Mouse (Mus musculus) small intestine, adult 10 weeks (tissue): ENCODE results near the gene Wfikkn1. TPM values are rescaled to one million over a fixed set of nuclear protein-coding genes. Genes with fewer than 3 reads are reported as not detected.

Experiments used
- polyA plus RNA-seq: library from polyadenylated mRNA; stranded (reverse); fragments of 350-450 nt; fragmentation: Illumina TruSeq; extraction: RNeasy Lipid Tissue Mini Kit (QIAGEN cat#74804); gene quantifications from one replicate; pipeline ENCODE4 v1.2.3, GENCODE M21; 2014; ENCODE audit warnings: low replicate concordance

Gene Wfikkn1
- polyA plus RNA-seq = not detected

DNA sequence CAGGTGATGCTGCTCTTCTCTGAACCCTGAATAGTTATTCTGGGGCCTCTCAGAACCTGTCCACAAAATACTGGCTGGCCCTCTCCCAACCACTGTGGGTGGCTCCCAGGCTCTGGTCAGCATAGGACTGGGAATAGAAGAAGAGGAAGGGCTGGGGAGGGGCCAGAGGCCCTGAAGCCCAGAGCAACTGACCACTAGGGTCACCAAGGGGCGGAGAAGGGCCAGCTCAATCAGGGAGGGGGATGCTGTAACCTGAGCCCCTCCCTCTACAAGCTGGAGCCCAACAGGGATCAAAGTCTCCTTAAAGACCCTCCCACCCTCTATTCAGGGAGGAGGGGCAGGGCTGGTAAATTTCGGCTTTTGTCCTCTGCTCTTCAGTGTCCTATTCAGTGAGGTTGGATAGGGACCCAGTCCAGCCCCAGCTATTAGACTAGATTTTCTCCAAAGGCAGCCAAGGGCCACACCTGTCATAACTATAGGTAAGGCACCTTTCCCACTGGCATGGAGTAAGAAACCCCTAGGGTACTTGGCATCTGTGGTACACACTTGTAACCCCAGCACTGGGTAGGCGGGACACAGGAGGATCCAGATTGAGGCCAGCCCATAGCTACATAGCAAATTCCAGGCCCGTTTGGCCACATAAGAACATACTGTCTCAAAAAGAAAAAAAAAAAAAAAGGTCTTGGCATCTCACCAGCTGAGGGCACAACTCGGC lies at the start of gene Wfikkn1:
Gene Wfikkn1, minus strand, starts transcription at position 663 of the 715 bp plus-strand sequence.

DNA sequence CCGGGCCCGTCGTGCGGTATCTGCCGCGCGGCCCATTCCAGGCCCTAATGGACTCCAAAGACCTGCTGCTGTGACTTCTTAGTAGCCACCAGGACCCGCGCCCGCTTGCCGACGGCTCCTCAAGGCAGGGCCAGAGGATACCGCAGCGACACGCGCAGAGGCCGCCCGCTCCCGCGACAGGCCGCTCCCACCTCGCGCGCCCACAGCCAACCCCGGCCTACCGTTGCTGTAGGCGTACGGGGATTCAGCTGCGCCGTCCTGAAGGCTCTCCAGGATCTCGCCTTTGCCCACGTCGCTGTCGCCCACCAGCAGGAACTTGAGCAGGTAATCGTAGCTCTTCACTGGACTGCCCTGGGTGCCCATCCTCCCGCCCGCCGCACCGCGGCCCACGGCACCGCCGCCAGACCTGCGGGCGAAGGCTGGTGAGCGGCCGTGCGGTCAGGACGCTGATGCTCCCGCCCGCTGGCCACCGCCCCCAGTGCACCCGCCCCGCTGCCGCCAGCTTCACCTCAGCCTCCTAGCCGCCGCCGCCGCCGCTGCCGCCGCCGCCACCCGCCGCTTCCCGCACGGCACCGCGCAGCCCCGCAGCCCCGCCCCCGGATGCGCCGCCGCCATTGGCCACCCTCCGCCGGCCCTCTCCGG lies 38.6 kb upstream of the Wfikkn1 start, which contains the start of gene Rab40c:
Gene Rab40c, minus strand, starts transcription at position 584 of the 642 bp plus-strand sequence.

GRCm38 (mm10) chr17:25874721-25875170 lies 5.9 kb downstream of the Wfikkn1 start, which contains the start of gene Mettl26:
Gene Mettl26 (plus strand): TSS chr17:25875074.

GRCm38 (mm10) chr17:25868601-25869191 lies 12.0 kb downstream of the Wfikkn1 start, which contains the start of gene Mcrip2:
Gene Mcrip2 (minus strand): TSS chr17:25868764.

DNA sequence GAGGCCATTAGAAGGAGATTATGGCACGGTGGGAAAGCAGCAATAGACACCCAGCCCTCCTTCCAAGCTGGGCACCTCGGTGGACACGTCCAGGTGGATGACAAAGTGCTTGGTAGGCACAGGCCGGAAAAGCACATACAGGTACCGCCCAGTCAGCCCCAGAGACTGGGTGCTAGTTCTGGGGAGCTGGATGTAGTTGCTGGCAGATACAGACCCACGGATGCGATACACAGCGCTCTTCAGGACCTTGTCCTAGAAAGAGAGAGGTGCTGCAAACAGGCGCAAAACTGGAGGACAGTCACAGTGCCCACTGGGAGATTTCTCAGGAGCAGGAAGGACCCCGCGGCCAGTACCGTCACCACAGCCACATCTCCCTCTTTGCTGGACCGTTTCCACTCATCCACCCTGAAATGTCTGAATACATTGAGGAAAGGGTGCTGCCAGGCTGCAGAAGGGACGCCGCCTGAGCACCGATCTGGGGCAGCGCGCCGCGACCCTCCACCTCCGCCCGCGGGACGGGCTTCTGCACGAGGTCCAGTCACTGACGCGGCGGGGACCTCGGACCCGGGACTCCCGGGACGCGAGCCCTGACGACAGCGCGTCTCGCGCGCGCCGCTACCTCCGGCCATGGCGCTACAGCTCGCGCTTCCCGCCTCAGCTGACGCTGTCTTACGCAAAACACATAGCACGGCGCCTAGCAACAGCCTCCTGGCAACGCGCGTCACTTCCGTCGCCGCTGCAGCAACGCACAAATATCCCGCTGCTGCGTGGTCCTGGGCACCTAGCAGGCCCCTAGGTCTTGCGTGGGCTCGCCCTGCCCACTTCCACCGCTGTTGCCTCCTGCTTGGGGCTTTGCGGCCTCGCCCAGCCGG lies 19.6 kb downstream of the Wfikkn1 start, which contains the start of gene Wdr90:
Gene Wdr90, minus strand, starts transcription at position 670 of the 872 bp plus-strand sequence.

DNA sequence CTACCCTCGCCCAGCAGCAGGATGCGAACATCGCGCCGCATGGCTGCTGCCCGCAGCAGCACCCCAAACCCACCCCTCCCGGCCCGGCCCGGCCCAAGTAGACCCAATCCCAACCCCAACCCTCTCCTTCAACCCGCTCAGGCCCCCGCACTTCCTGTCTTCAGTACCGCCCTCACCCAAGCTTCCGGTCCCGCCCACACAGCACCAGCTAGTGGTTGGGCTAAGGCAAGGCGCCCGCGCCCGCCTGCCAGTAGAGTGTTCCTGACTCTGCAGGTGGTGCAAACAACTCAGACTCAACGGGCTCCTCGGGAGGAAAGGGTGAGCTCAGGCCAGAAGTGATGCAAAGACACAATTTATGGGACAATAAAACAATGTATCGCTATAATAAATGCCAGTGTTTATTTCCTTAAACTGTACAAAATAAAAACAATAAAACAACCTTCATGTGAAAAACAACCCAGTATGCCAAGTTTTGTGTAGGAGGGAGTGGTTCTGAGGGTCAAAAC lies 36.2 kb downstream of the Wfikkn1 start, which contains the start of gene Rhot2:
Gene Rhot2, minus strand, starts transcription at position 456 of the 506 bp plus-strand sequence.

DNA sequence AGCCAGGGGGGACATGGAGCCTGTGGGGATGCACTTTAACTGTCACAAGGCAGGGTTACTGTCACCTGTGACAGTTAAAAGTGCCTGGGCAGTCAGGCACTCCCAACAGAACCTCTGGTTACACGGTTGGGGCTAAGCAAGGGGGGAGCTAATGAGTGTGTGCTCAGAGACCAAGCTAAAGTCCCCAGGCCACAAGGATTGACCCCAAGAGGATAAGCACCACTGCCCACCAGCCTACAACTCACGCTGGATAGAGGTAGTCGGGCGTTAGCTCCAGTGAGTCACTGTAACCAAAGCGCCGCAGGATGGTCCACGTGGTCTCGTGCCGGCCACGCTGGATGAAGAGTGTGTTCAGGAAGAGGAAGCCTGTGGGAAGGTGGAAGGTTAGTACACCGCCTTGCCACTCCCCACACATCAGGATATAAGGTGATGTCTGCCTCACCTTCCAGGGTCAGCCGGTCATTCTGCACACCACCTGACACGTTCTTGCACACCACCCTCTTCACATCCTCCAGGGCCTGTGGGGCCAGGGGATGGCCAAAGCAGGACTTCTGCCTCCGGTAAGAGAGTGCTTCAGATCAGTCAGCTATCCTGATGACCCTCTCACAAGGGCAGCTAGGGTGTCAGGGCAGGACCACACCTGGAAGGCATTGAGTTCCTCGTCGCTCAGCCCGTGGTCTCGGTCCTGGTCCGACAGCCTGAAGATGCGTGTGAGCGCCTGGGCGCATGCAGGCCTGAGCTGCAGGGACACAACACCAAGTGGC lies 39.4 kb downstream of the Wfikkn1 start, which contains the start of gene Gm20683:
Gene Gm20683, minus strand, starts transcription at position 647 of the 764 bp plus-strand sequence.

DNA sequence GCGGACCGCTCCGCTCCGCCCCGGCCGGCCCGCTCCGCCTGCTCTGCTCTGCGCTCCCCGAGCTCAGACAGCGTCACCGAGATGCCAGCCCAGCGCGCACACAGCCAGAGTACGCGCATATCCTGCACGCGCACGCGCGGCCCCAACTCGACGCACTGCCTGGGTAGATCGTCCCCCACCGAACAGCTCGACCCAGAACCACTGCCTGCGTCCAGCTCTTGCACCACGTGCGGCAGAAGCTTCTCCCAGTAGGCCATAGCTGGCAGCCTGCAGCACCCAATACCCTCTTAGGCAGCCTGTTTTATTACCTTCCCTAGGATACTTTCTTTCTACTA lies 43.6 kb downstream of the Wfikkn1 start, which contains the start of gene Rhbdl1:
Gene Rhbdl1, minus strand, starts transcription at position 220 of the 335 bp plus-strand sequence.

DNA sequence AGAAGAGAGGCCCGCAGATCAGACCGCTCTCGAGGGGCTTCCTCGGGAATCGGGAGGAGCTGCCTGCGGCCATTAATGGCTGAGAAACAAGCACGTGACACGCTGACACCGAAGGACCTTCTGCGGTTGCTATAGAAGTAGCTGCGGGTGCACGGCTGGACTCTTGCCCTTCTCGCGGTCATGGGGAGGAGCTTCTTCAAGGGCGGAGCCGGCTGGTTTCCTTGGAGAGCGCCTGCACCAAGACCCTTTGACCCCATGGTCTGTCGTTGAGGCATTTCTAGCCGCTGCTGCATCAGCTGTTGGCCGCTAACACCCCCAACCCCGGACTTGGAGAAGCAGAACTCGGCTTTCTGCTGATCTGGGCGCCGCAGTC lies 47.4 kb downstream of the Wfikkn1 start, which contains the start of gene Stub1:
Gene Stub1, minus strand, starts transcription at position 114 of the 373 bp plus-strand sequence.

DNA sequence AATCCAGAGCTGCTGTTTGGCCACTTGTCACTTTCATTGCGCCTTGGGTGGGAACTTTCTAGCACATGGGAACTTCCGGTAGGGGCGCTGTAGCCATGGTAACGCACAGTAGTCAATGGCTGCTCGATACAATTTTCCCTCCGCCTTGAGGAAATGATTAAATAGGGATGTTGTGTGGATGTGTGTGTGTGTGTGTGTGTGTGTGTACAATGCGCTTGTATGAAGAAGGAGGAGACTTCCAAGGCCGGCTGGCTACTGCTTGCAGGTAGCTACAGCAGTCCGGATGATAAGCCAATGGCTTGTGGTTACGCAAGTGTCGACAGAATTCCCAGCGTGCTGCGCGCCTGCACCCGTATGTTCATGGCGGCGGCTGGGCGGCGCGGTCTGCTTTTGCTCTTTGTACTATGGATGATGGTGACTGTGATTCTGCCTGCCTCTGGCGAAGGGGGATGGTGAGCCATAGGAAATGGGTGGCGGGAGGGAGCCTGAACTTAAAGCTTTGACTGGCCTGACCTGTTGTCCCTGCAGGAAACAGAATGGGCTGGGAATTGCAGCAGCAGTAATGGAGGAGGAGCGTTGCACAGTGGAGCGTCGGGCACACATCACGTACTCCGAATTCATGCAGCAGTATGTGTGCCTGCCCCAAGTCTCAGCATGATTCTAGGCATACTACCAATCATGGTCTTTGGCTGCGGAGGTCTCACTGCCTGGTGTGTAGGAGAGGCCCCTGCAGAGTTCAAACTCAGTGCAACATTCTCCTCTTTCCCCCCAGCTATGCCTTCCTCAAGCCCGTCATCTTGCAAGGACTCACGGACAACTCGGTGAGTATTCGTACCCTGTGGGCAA lies 51.7 kb downstream of the Wfikkn1 start, which contains the start of gene Jmjd8:
Gene Jmjd8, plus strand, starts transcription at position 156 of the 846 bp plus-strand sequence.

Other genes with a start within 250 kb of the Wfikkn1 start
- gene Gng13, start 163.7 kb downstream of the Wfikkn1 start, polyA plus RNA-seq = not detected
- not detected for gene Chtf18, start 153.4 kb downstream of the Wfikkn1 start, polyA plus RNA-seq
- not detected for gene Rpusd1, start 153.2 kb downstream of the Wfikkn1 start, polyA plus RNA-seq
- gene Mslnl, start 144.8 kb downstream of the Wfikkn1 start, polyA plus RNA-seq = not detected
- not detected for gene Msln, start 126.5 kb downstream of the Wfikkn1 start, polyA plus RNA-seq
- 0.67 TPM for gene Narfl, start 107.1 kb downstream of the Wfikkn1 start, polyA plus RNA-seq
- gene Haghl, start 95.2 kb downstream of the Wfikkn1 start, polyA plus RNA-seq = not detected
- gene Ccdc78, start 94.3 kb downstream of the Wfikkn1 start, polyA plus RNA-seq = not detected
- gene Fam173a, start 88.0 kb downstream of the Wfikkn1 start, polyA plus RNA-seq = not detected
- gene AC134908.4, start 85.2 kb downstream of the Wfikkn1 start, polyA plus RNA-seq = not detected
- gene Metrn, start 83.7 kb downstream of the Wfikkn1 start, polyA plus RNA-seq = not detected
- 0.67 TPM for gene Fbxl16, start 71.8 kb downstream of the Wfikkn1 start, polyA plus RNA-seq
- gene Wdr24, start 57.2 kb downstream of the Wfikkn1 start, polyA plus RNA-seq = 0.26 TPM
- 1.8 TPM for gene Jmjd8, start 52.0 kb downstream of the Wfikkn1 start, polyA plus RNA-seq
- 4.2 TPM for gene Stub1, start 47.5 kb downstream of the Wfikkn1 start, polyA plus RNA-seq
- not detected for gene Rhbdl1, start 43.6 kb downstream of the Wfikkn1 start, polyA plus RNA-seq
- not detected for gene Gm20683, start 39.1 kb downstream of the Wfikkn1 start, polyA plus RNA-seq
- 13.3 TPM for gene Rhot2, start 36.0 kb downstream of the Wfikkn1 start, polyA plus RNA-seq
- gene Wdr90, start 19.4 kb downstream of the Wfikkn1 start, polyA plus RNA-seq = 0.82 TPM
- gene Mcrip2, start 12.1 kb downstream of the Wfikkn1 start, polyA plus RNA-seq = not detected
- 9.2 TPM for gene Mettl26, start 5.8 kb downstream of the Wfikkn1 start, polyA plus RNA-seq
- gene Rab40c, start 38.9 kb upstream of the Wfikkn1 start, polyA plus RNA-seq = 0.48 TPM
- 23.5 TPM for gene Pigq, start 64.1 kb upstream of the Wfikkn1 start, polyA plus RNA-seq
- gene Nhlrc4, start 64.1 kb upstream of the Wfikkn1 start, polyA plus RNA-seq = not detected
- gene A930017K11Rik, start 71.7 kb upstream of the Wfikkn1 start, polyA plus RNA-seq = not detected
- gene Capn15, start 104.9 kb upstream of the Wfikkn1 start, polyA plus RNA-seq = 1.8 TPM
- 7.1 TPM for gene Rab11fip3, start 188.7 kb upstream of the Wfikkn1 start, polyA plus RNA-seq
- 48.4 TPM for gene Decr2, start 209.5 kb upstream of the Wfikkn1 start, polyA plus RNA-seq
- gene Nme4, start 214.7 kb upstream of the Wfikkn1 start, polyA plus RNA-seq = not detected
- 8.8 TPM for gene Tmem8, start 232.4 kb upstream of the Wfikkn1 start, polyA plus RNA-seq
- 5.3 TPM for gene Mrpl28, start 242.6 kb upstream of the Wfikkn1 start, polyA plus RNA-seq